Mouse (Mus musculus) ovary, postnatal 14 days (tissue): Measurements from ENCODE around the gene Larp1b.
A peak's percentile ranks its signal among the peaks of the same experiment; 100 is the strongest.

Experiments
- DNase-seq: peaks from one replicate; pipeline ENCODE4 v3.0.0; 2022; ENCODE audit warnings: low spot score

The Larp1b gene

DNA sequence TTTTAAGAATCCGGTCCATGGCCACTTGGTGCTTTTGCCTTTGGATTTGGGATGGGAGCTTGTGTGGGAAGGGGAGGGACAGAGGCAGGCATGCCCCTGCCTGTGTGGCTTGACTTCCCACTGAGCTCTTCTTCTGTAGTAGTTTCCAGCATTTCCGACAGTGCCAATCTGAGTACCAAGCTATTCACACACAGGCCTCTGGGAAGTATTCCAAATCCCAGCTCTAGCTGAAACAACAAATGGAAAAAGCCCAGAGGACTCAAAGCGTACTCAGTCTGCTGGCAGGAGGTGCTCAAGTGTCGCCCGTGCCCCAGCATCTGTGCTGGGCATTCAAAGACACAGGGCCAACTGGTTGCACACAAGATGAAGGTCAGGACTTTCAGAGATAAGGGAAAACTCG is 72.4 kb downstream of the Larp1b start:
- DNase-seq, result no peak

DNA sequence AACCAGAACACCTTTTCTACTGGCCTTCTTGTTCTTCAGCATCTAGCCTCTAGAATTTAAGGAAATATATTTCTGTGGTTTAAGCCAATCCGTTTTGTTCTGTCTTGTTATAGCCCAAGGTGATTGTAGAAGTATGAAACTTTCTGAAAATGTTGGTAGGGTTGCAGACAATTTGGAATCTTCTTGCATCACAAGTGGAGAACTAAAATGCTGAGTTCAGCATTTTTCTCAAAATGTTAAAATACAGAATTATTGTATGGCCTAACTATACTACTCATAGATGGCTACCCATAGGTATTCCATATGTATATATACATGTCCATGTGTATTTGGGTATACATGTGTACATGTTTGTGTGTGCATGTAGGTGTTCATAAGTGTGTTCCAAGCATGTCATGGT is 81.1 kb downstream of the Larp1b start:
- no peak for DNase-seq

DNA sequence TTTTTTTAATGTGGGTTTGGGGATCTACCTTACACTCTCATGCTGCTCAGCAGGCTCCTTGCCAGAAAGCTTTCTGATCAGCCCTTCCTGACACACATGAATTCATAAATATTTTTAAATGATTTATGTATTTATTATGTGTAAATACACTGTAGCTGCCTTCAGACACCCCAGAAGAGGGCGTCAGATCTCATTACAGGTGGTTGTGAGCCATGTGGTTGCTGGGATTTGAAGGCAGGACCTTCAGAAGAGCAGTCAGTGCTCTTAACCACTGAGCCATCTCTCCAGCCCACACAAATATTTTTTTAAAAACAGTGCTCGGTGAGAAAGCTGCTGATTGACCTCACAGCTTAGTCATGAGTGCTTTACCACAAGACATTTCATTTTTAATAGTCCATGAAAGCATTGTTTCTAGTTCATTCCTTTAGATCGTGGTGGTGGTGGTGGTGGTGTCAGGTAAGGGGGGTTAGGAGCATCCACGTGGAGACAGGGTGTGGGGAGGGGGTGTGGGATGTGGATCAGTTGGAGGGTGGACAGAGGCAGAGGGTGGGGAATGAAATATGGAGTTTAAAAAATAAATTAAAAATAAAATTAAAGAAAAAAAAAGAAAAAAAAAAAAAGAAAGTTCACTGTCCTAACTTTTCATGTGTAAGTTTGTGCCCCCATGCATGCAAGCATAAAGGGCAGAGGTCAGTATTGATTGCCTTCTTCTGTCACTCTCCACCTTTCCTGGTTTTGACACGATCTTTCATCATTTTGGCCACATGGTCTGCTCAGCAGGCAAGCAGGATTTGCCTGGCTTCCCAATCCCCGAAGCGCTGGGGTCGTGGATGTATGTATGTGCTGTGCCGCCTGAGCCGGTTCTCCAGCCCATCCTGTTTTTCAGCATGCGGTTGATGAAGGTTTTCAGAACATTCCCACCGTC is 81.9 kb downstream of the Larp1b start:
- no peak for DNase-seq

DNA sequence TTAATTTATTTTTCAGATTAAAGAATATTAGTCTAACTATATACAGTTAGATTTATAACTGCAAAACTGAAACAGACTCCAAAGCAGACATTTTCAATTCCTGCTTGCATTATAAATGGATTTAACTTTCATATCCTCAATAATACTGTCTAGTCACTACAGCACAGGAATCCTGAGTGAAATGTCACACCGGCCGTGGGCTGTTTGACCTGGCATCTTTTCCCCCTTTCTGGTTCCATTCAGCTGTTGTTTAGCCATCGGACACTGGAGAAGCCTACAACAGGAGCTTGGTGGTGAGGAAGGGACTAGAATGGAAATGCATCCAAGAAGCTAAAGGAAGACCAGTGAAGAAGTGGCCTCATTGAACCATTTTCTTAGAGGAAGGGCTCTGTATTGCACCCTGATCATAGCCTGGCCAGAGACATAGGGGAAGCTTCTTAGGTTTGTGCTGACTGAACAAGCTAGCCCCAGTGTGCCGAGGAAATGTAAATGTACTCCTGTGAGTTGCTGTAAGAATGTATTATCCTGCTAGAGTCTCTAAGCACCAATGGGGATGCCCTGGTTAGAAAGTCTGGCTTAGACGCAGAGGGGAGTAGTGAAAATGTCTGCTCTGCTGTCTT is 88.8 kb downstream of the Larp1b start:
- DNase-seq, result no peak

DNA sequence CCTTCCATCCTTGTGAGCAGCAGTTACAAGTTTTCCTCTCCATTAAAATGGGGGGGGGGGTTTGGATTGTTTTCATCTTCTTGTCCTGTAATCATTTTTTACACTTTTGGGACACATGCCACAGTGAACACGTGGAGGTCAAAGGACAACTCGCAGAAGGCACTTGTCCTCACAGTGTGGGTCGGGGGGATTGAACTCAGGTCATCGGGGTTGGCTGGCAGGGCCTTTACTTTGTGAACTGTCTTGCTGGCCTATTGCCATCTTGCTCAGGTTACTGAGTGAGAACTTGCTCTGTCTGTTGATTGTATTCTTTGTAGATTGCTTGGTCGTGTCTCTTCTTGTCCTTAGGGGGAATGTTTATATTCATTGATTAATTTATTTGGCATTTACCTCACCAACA is 91.6 kb downstream of the Larp1b start:
- DNase-seq, result no peak

DNA sequence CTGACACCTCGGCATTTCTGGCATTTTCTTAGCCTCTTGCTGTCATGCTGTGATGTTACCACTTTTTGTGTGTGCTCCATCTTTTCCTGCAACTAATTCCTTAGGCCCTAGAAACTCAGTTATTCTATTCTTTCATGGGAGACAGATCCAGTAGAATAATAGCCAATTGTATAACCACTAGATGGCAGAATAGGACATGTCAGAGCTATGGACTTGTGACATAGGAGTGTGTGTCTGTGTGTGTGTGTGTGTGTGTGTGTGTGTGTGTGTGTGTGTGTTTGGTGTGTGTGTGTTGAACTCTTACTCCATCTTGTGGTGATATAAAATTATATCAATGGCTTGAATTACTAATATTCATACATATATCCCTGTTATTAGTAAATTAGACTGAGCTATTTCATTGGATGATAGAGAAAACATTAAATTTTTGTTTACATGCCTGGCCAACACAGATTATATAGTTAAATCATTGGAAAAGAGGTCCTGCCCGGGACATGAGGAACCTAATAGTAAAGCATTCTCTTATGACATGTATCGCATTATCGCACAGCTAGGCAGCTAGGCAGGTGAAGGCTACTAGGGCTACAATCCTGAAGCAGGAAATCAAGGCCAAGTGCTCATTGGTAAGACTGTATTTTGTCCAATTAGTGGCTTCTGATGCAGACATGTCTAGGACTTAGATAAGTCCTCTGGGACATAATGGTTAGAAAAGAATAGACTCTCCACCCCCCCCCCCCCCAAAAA is 92.7 kb downstream of the Larp1b start:
- DNase-seq, result peak; percentile 22

DNA sequence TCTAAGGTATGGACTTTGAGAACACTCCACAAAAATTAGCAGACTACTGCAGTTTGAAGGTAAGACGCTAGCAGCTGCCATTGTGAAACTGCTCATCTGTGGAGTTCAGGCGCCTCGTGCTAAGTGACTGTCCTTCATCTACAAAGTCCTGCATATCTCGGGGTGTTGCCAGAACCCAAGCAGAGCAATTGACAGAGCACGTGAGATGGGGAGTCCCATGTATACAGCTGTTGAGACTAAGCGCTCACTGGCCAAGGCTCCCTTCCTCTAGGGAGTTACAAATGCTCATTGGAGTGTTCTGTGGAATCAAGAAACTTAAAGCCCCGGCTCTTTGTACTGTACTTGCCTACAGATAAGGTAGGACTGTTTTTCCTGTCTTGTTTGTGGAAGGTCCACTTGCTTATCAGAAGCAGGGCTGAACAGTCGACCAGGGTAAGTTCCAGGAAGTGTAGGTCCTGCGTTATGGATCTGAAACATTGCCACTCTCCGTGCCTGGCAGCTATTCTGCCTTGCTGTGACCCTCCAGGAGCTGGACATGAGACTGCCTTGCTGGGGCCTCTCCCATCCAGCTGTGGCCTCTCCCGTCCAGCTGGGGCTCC is 94.2 kb downstream of the Larp1b start:
- no peak for DNase-seq

DNA sequence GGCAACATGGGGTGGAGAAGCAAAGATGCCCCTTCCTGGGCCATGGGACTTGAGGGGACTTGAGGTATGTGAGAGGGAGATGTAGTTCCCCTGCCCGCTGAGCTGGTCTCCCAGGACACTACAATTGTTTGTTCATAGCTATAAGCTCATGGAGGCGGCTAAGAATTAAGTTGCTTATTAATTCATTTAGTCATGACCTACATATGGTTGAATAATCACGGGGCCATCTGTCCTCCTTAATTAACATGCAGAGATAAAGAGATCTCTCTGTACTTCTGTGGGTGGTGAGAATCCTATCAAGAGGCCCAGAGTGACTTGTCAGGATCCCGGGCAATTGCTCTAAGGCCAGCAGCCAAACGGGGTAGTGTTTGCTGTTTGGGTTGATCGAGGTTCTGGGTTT is 98.2 kb downstream of the Larp1b start:
- DNase-seq, result no peak

DNA sequence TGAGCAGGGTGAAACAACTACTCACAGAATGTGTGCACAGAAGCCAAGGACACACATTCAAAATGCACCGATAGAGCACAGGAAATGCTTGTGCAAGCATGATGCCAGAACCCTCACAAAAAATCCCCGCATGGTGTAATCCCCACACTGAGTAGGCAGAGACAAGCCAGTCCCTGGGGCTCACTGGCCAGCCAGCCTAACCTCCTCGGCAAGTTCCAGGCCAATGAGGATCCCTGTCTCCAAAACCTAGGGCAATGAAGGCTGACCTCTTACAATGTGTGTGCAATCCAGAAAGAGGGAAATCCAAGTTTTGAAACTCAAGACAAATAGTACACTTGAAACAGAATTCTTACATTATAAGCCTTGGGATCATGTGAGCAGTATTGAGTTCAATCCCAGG is 103.7 kb downstream of the Larp1b start:
- DNase-seq, result no peak

DNA sequence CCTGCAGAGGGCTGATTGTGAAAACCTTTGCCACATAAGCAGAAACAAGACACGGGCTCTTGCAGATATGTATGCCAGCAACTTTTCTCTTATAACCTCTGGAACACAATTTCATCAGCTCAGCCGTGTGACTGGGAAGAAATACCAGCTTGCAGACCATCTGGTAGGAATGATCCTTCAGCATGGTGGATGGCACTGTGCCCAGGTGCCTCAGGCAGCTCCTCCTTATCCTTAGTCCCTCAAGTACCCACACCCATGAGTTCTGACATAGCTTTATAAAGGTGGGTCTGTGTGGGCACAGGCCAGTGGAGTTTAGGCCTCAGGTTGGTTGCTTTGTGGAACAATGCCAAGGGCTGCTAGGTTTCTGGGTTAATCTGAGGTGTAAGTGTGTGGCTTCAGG is 108.8 kb downstream of the Larp1b start:
- no peak for DNase-seq

DNA sequence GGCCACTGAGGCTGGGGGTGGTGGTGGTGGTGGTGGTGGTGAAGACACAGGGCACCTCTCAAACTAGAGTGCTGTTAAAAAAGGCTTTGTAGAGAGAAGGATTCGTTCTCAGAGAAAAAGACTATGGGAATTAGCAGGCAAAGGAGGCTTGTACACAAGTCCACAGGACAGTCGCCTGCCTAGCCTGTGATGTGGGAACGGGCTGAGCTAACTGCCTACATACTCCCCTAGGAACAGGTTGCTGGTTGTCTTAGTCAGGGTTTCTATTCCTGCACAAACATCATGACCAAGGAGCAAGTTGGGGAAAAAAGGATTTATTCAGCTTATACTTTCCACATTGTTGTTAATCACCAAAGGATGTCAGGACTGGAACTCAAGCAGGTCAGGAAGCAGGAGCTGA is 109.6 kb downstream of the Larp1b start:
- no peak for DNase-seq

DNA sequence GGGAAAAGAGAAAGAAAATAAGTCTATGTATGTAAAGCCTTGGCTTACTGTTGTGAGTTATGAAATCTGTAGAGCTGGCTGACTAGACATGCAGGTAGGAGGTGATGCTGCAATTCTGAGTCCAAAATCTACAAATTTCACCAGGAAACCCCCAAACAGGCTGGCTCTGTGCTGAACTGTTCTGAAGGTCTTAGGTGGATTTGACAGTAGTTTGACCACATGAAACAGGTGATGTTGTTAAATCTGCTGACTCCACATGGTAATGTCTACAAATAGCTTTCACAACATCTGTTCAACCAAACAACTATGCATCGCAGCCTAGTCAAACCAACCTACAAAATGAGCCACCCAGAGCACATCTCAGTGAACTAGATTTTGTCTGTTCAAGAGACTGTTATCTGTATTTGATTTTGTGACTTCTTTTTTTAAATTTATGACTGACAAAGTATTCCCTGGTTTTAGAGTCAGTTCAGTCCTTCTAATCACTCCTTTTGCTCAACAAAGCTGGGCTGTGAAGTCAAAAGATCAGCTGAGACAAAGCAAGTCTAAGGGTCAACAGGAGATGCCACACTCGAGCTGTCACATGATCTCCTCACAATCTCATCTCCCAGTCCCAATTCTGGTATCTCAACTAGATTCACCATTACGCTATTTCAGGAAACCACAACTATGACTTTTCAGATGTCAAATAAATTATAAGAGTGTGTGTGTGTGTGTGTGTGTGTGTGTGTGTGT is 112.4 kb downstream of the Larp1b start:
- no peak for DNase-seq

DNA sequence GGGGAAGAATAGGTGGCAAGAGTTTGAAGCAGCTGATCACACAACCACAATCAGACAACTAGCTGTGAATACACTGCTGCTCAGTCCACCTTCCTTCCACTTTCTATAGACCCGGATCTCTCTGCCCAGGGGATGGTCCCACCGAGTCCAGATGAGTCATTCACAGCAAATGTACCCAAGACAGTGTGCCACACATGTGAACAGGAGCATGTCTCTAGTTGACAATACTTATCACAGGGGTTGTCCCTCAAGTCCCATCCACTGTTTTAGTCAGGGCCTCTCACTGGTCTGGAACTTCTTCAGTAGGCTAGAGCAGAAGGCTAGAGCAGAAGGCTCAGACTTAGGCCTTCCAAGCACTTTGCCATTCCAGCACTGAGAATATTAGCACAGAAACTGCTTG is 113.1 kb downstream of the Larp1b start:
- no peak for DNase-seq

DNA sequence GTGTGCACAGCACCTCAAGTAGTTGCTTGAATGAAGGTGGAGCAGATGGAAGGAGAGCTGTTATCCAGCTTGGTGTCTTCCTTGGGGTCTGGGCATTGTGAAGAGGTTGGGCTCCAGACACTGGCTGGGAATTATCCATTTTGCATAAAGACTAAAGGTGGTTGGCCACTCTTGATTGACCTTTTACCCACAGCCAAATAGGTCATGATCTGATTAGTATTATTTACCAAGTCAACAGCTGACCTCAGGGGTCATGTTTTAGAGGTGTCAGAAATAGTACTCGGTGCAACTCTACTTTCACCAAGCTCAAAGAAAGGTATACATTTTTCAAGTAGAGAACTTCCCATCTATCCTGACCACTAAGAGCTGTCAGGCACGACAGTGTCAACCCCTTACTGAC is 115.7 kb downstream of the Larp1b start:
- no peak for DNase-seq

DNA sequence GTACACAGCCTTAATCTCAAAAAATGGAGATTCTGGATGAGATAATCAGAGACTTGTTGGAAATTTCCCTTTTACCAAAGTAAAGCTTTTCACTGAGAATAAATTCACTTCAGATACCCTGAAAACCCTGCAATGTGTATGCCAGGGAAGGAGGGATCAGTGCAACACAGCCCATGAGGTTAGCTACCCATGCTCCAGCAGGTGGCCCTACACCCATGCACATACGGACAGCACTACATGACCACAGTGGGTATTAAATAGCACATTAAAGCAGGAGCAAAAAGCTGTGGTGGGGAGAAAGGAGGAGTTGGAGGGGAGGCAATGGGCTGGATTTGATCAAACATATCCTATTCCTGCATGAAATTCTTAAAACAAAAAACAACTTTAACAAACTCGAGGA is 120.9 kb downstream of the Larp1b start:
- DNase-seq, result no peak

DNA sequence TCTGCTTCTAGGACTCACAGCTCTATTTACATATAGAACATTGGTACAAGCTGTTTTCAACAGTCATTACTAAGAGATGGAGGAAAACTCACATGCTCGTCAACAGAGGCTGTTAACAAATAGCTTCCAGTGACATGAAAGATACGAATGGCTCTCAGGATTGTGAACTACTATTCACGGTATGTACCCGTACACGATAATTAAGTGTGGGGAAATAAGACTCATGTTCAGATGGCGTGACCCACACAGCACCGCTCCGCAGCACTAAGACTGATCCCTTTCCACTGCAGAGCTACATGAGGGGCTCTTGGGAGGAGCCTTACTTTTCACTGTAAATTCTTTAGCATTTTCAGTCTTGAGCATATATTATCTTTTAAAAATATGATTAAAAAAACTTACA is 125.7 kb downstream of the Larp1b start:
- no peak for DNase-seq

DNA sequence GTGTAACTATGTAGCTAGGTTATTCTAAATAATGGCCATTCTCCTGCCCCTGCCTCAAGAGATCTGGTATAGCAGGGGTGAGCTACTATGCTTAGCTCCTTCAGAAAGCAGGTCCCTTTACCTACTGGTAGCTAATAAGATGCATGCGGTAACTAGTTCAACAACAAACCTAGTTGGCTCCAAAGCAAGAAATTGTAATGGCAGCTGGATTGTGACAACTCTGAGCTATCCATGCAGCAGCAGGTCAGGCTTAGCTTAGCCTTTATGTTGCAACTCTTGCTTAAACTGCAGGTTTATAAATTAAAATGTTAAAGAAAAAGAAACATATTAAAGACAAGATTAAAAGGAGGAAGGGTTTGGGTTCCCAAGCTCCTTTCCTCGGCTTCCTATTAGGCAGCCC is 129.0 kb downstream of the Larp1b start:
- DNase-seq, result no peak

DNA sequence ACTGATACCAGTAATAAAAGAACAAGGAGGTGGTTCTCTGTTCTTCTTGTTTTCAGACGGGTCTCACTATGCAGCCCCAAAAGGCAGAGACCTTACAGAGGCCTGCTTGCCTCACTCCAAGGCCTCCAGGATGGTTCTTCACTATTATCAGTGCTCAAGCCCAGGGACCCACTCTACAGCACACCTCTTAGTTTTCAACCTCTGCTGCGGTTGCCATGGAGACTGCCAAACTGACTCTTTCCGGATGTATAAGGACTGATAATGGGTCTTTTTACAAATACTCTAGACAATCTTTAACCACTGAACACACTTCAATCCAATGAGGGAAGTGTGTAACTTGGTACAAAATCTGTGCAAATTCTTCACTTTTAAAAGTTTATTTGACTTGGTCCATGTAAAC is 131.1 kb downstream of the Larp1b start:
- no peak for DNase-seq

DNA sequence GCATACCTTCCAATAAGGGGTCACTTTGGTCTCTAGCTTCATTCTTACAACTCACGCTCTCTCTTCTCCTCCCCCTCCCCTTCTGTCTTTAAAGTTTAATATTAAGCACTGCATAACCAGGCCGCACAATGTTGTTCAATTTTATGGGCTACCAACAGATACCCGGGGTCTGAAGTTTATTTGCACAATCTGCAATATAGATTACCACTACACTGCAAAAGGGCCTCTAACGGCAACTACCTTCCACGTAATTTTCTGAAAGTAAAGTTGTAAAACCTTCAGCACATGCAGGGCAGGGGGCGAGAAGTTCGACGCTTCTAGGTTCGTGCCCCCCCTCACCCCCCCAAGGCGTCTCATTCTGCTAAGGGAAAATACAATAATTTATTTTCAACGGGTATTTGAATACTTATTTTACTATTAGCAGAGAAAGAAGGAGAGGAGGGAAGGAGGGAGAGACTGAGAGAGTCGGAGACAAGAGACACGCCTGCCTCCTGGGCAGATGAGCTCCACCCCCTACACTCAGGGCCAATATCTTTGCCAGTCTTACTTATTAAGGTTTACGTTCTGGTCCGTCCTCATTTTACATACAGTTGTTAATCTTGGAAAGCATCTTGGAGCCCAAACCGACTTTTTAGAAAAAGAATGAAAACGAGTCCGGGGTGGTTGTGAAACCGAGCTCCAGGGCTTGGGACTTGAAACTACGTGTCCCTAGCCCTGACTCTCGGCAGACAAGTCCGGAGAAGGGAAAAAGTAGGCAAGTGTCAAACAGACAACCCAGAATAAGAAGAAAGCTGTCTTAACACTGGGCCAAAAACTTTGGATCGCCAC is 132.1 kb downstream of the Larp1b start:
- no peak for DNase-seq

DNA sequence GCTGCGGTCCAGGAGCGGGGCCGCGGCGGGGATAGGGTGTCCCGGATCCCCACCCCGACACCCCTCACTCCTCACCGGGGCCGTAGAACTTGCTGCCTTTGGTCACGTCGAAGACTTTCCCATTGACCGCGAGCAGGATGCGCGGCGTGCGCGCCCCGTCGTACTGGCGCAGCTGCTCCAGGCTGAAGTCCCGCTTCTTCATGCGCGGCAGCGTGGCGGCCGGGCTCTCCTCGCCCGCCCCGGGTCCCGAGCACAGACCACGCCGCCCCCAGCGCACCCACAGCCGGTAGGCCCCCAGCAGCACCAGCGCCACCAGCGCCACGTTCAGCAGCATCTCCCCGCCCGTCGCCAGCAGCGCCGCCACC is 132.9 kb downstream of the Larp1b start:
- DNase-seq, result no peak
